Mouse (Mus musculus): ENCODE measurements around the gene Ciapin1.
"Not testable (repeated sequence)": the region's sequence is repeated elsewhere in the genome, so short reads cannot be mapped to it uniquely, and the experiment has no call there.

Ciapin1 gene

DNA sequence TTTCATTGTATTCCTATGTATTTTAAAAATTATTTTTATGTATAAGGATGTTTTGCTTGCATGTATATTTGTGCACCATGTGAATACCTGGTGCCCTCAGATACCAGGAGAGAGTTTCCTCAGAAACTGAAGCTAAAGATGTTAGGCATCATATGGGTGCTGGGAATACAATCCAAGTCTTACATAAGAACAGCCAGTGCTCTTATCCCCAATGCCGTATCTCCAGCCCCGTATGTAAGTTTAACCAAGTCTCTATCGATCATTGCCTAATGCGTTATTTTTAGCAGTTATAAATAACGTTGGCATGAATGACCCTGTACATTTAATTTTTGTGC lies 18.8 kb upstream of the Ciapin1 start:
- in situ Hi-C loops (cut with MboI, MseI) = no loop called here

DNA sequence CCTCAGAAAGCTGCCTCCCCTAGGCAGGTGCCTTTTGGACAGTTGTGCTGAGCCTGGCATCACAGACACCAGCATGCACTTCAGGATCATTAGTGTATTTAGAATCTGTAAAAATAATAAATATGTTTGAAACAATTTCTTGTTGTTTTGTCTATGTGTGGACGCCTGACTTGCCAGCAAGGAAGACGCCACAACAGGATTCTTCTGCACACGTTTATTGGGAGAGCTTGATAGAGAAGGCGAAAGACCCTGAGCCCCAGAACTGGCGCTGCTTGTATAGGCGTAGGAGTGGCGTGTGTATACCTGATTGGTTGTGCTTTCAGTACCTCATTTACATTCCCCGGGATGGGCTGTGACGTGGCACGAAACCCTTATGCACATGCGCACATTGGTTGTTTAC lies 16.6 kb upstream of the Ciapin1 start:
- in situ Hi-C loops (cut with MboI, MseI) = not testable (repeated sequence)

DNA sequence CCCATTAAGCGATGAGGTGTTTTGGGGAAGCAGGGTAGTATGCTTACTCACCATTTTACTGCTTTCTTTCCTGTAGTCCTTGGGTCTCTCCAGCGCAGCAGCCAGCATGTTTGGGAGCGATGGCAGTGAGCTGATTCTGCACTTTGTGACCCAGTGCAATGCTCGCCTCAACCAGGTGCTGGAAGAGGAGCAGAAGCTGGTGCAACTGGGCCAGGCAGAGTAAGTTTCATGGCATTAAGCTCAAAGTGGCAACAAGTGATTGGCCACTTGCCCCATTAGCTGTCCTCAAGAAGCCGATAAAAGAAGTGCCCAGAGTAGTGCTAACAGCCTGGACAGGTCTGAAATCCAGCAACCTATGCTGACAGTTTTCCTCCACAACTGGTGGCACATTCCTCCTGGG lies 11.9 kb upstream of the Ciapin1 start:
- in situ Hi-C loops (cut with MboI, MseI) = no loop called here

DNA sequence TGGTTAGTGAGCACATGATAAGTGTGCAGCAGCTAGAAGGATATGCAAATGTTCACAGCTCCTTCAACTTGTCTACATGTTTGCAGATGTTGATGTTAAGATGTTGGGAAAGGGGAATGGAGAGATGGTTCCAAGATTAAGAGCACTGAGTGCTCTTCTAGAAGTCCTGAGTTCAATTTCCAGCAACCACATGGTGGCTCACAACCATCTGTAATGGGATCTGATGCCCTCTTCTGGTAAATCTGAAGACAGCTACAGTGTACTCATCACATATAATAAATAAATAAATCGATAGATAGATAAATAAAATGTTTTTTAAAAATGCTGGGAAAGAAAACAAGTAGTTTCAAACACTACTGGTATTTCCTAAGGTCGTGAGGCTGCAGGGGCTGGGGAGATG lies 3.0 kb upstream of the Ciapin1 start:
- in situ Hi-C loops (cut with MboI, MseI) = no loop called here

DNA sequence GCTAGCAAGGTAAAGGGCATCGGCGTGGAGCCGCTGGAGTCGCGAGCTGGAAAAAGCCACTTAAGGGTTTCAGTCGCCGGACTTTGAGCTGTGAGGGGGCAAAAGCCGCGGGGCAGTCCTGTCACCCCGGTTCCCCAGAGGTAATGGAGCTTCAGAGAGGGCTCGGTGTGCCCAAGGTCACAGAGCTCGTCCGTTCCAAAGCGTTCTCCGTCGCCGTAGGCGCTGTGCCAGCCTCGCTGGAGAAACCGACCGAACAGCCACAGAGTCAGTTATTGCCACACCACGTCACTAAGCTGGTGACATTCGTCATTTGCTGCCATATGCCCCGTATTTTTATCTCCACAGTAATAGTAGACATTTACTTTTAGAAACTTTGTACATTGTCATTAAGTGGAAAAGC lies 442 bp upstream of the Ciapin1 start:
- in situ Hi-C loops (cut with MboI, MseI) = no loop called here

DNA sequence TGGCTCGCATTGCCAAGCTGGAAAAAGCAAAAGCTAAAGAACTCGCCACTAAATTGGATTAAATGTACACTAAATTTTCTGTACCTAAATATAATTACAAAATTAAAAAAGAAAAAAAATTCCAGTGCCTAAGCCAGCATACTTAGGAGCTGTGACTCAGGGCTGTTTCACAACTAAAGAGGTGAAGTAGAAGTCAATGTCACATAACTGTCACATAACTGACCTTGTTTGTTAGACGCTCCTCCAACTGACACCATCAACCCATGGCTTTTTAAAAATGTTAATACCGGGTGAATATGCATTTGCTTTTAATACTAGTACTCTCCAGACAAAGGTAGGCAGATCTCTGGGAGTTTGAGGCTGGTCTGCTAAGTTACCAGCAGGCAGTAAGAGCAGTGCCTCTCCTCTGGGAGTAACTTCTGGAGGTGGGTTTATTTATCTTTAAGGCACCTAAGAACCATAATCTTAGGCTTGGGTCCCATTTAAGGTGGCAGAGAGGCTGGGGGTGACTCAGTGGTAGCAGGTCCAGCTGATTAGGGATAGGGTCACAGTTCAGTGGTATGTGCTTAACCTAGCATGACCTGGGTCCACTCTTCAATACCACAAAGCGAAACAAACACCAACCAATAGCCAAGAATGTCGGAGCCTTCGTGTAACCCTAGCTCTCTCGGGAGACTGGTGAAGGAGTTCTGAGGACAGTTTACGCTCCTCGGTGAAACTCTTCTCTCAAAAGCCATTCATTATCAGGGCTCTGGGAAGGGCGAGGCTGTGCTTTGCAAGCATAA lies 1.5 kb downstream of the Ciapin1 start:
- in situ Hi-C loops (cut with MboI, MseI) = no loop called here

DNA sequence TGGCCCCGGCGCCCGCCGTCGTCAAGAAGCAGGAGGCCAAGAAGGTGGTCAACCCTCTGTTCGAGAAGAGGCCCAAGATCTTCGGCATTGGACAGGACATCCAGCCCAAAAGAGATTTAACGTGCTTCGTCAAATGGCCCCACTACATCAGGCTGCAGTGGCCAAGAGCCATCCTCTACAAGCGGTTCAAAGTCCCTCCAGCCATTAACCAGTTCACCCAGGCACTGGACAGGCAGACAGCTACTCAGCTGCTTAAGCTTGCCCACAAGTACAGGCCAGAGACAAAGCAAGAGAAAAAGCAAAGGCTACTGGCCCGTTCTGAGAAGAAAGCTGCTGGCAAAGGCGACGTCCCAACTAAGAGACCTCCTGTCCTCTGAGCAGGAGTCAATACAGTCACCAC lies 2.4 kb downstream of the Ciapin1 start:
- in situ Hi-C loops (cut with MboI, MseI) = not testable (repeated sequence)

DNA sequence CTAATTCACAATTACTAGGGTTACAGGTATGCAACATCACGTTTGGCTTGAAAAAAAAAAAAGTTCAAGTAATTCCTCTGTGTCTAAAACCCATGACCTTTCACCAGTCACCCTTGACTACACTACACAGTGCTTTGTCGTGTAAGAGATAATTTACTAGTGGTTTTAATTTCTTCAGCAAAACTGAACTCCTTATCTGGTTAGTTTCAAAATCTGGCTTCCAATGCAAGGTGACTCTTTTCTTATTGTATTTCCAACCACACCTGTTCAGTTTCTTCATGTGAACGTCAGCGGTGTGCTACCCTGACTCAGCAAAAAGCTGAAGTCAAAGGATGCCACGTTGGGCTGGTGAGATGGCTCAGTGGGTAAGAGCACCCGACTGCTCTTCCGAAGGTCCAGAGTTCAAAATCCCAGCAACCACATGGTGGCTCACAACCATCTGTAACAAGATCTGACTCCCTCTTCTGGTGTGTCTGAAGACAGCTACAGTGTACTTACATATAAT lies 4.2 kb downstream of the Ciapin1 start:
- in situ Hi-C loops (cut with MboI, MseI) = not testable (repeated sequence)

DNA sequence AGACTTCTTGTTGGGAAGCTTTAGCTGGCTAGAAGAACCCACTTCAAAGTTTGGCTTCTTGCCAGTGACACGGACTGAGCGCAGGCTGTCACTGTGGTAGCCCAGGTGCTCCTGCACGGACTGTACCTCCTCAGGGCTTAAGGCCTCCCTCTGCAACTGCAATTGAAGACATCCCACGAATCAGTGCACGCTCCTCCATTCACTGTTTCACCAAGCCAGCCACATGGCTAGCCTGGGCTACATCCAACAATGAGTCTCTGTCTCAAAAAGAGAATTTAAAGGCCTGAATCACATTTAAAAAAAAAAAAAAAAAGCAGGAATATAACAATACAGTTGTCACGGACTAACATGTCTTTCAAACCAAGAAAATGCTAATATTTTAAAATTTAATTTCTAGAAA lies 9.9 kb downstream of the Ciapin1 start:
- in situ Hi-C loops (cut with MboI, MseI) = no loop called here

DNA sequence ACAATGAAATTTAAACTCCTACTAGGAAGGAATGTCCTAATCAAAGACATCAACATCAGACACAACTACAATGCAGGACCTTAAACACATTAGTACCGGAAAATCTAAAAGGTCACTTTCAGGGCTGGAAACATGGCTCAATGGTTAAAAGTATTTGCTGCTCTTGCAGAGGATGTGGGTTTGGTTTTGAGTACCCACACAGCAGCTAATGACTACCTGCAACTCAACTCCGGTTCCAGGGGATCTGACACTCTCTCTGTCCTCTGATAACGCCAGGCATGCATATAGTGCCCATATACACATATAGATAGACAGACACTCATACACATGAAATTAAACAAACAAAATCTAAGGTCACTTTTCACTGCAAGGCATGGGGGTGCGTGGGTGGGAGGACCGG lies 11.9 kb downstream of the Ciapin1 start:
- in situ Hi-C loops (cut with MboI, MseI) = no loop called here

DNA sequence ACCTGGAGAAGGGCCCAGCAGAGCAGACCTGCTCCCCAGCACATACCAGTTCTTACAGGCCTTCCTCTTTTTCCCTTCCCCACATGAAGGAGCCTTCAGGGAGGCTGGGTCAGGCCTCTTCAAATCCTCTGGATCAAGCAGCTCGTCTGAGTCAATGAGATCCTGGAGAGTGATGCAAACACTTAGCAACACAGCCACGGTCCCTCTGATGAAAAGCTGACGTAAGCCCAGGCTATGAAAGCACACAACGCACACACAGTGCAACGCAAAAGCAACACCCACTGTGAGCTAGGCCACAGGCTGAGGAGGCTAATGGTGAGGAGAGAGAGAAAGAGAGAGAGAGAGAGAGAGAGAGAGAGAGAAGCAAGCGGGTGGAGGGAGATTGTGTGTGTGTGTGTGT lies 13.0 kb downstream of the Ciapin1 start:
- in situ Hi-C loops (cut with MboI, MseI) = no loop called here

DNA sequence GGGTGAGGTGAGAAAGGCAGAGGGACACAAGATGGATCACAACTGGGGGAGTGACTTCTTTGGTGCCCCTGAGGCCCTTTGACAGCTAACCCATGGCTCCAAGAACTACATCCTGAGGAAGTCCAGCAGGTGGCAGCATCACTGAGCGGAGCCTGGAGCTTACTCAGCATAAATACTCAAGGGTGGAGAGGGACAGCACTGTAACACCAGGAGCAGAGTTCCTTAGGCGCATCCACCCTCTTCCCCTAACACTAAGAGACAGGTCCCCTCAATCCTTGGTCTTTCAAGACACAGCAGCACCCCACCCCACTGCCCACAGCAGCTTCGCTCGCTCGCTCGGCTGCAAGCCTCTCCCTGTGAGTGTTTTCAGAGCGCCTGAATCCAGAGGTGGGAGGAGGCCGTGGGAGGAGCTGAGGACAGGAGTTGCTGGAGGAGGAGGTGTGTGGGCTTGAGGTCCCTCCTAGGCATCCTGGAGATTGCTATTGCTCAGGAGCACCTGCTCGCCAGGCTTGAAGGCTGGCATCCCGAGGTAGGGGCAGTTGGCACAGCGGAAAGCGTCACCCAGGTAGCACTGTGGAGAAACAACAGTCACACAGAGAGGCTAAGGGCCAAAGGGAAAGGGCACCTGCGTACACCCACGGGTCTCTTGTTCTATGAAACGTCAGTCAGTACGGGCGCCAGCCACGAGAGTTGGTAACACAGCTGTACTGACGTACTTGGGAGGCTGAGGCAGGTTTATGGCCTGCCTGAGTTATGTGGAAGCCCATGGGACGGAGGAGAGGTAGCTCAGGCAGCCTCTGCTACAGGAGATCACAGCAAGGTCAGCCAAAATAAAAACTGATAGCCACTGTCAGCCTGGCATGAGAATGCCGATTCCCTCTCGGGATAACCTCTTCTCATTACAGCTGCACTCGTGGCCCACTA lies 15.3 kb downstream of the Ciapin1 start:
- in situ Hi-C loops (cut with MboI, MseI) = no loop called here

DNA sequence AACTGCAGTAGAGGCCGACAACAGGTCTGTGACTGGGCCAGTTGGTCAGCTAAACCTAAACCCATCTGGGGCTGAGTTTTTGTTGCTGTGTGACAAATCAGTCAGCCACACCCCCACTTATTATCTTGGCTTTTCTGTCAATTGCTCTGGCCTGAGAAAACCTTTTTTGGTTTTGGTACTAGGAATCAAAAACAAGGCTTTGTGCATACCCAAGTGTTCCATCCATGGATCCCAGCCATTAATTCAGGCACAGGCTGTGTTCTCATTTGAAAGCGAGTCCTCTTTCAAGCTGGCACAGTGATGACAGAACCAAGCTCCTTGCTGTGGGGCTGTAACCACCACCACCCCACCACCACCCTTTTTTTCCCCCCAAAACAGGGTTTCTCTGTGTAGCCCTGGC lies 16.8 kb downstream of the Ciapin1 start:
- in situ Hi-C loops (cut with MboI, MseI) = no loop called here

DNA sequence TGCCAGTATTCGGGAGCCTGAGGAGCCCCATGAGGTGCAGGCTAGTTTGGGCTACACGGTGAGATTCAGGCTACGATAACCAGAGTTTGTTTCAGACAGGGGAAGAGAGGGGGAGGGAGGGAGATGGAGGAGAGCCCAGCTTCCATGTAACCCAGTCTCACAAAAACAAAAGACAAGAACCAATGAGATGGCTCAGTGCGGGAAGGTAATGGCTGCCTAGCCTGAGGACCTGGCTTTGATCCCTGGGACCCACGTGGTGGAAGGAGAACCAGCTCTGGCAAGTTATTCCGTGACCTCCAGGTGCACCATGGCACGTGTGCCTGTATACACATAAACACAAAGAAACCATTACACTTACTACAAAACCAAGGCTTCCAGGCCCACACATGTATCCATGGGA lies 17.6 kb downstream of the Ciapin1 start:
- in situ Hi-C loops (cut with MboI, MseI) = no loop called here

DNA sequence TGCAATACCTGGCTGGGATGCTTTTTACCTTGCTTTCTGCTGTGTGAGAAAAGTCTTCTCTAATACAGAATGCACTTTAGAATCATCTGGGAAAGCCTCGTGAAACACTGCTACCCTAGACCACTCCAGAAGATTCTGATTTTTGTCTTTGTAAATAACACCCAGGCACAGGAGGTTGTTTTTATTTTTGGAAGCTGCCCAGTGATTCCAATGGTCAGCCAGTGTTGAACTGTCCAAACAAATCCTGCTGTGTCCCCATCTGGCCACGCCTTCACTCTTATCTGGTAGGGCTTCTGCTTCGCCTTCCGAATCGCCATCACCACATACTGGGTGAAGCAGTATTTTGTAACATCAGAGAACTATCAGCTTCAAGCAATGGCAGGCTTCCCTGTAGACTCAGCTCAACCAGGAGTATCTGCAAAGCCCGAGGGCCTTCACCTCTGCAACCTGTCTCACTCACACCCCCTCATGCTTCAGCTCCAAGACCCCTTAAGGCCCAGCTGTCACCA lies 18.4 kb downstream of the Ciapin1 start:
- in situ Hi-C loops (cut with MboI, MseI) = no loop called here

DNA sequence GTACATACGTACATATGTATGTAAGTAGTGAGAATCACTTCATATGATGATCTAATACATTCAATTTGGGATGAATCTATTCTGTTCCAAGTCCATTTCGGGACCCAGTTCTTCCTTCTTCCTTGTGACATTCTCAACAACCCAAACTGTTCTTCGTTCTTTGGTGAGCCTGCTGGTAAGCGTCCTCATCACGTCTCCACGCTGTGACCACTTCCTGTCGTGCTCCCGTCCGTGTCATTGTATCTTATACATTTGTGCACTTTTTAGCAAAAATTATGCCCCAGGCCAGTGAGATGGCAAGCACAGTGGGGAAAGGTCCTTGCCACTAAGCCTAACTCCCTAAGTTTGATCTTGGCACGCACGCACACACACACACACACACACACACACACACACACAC lies 20.2 kb downstream of the Ciapin1 start:
- in situ Hi-C loops (cut with MboI, MseI) = no loop called here

DNA sequence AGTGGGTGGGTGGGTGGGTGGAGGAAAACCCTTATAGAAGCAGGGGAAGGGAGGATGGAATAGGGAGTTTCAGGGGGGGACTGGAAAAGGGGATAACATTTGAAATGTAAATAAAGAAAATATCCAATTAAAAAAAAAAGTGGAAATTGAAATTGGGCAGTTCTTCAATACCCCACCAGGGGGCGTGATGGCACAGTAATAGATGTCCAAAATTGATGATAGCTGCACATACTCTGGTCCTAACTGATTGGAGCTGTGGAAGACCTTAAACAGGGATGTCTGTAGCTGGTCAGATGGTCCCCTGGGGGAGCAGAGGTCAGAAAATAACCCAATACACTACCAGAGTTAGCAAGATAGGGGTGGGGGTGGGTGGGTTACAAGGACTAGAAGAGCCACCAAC lies 23.6 kb downstream of the Ciapin1 start:
- in situ Hi-C loops (cut with MboI, MseI) = no loop called here

DNA sequence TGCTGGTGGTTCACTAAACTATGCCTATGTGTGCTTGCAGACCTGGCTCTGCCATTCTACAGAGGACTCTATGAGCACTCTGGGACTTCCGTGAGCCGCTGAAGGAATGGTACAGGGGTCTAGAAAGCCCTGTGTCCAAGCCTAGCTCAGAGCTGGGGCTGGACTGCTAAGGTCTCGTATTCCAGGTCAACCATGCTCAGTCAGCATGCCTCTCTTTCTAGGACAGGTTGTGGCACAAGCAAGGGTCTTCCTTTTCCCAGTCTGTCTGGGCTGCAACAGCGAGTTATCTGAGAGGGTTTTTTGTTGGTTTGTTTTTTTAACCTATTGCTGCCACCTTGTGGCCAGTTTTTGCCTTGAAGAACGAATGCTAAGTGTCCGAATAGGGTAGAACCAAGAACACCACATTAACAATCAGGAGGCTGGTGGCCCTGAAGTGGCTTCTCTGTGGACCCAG lies 25.5 kb downstream of the Ciapin1 start:
- in situ Hi-C loops (cut with MboI, MseI) = no loop called here

DNA sequence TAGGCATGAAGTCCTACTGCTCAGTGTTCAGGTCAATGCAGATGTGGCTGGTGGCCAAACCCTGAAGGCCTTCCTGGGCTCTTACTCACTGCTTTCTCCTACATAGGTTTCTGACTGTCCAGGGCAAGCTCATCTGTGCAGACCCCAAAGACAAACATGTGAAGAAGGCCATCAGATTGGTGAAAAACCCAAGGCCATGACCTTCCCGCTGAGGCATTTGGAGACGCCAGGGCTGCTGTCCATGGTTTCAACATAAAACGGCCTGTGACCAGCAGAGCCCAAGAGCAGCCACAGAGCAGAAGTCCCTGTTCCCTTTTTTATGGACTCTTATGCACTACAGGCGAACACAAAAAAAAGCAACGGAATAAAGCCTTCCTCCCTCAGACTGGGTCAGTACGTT lies 26.5 kb downstream of the Ciapin1 start:
- in situ Hi-C loops (cut with MboI, MseI) = no loop called here

DNA sequence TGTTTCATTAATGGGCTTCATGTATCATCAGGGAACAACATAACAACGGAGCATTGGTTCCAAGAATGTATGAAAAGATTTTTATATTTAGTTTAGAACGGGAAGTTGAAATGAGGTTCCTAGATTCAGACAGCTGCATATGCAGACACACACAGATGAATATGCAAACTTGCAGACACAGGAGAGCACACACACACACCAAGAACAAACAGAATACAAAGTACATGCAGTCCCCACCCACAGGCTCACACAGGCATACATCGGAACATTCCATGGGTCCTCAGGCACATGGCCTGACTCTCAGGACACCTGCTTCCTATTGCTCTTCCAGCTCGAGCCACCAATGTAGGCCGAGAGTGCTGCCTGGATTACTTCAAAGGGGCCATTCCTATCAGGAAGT lies 27.3 kb downstream of the Ciapin1 start:
- in situ Hi-C loops (cut with MboI, MseI) = no loop called here

DNA sequence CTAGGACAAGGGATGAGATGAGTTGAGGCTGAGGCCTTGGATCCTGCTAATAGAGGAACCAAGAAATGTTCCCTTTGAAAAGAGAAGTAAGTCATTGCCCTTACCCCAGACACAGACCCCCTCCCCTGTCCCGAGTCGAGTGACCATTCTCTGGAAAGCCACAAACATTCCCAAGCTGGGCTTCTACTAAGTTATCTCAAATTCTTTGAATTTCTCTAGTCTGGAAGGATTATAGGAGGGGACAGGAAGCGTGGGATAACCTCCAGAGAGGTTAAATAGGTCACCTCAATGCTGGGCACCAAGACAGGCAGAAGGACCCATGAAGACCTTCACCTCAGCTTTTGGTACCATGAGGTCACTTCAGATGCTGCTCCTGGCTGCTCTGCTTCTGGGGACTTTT lies 28.0 kb downstream of the Ciapin1 start, which contains the start of gene Ccl17:
Ccl17 (plus strand) TSS at position 301 of the 400 bp plus-strand sequence.
- in situ Hi-C loops (cut with MboI, MseI) = no loop called here

DNA sequence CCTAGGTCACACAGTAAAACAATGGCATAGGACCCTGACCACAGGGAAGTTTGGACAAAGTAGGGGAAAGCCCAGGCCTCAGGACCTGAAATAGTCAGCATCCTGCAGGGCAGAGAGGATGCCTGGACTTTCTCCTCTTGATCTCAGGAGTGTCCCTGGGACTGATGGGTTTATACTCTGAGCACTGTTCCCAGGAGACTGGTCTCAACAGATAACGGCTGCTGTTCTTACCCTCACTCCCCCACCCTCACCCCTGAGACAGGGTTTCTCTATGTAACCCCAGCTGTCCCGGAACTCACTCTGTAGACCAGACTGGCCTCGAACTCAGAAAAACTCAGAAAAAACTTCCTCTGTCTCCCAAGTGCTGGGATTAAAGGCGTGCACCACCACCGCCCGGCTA lies 29.8 kb downstream of the Ciapin1 start:
- in situ Hi-C loops (cut with MboI, MseI) = loop anchor here (5.0 kb wide), 1 partner anchor 101 kb away; no protein-coding TSS in a partner anchor
